Mouse (Mus musculus) lung, adult 2 months (tissue): ENCODE measurements around the gene Tgfb1i1. TPM values are rescaled to one million over a fixed set of nuclear protein-coding genes. Genes with fewer than 3 reads are reported as not detected.

Source experiments
- DNase-seq: peaks from one replicate; pipeline ENCODE4 v3.0.0; 2022
- H3K4me1 ChIP-seq: fragments of 200-500 bp; 2 replicates; pipeline ENCODE4 v1.6.1; 2011; ENCODE audit warnings: low read length; ENCODE audit not compliant: control insufficient read depth, insufficient read depth
- H3K4me3 ChIP-seq: fragments of 200-500 bp; replicated peaks from 2 replicates; pipeline ENCODE3; 2011; ENCODE audit warnings: low read depth, mild to moderate bottlenecking, control low read depth, low read length; ENCODE audit errors: extremely low read depth
- CTCF ChIP-seq: fragments of 200-500 bp; IDR thresholded peaks from 2 replicates; pipeline ENCODE4 v1.5.1; 2011; ENCODE audit warnings: mild to moderate bottlenecking, low read length, control low read depth; ENCODE audit not compliant: insufficient read depth
- POLR2A ChIP-seq: fragments of 200-500 bp; IDR thresholded peaks from 2 replicates; pipeline ENCODE4 v1.6.1; 2011; ENCODE audit warnings: low read depth, mild to moderate bottlenecking, control low read depth, low read length, borderline replicate concordance; ENCODE audit errors: extremely low read depth
- WGBS: fragments of 180-500 bp; shearing (Covaris S2); methylation state at CpG from one replicate; pipeline ENCODE4 v1.1.7; 2018; 5-methylcytosine and 5-hydroxymethylcytosine counted together
- polyA plus RNA-seq: library from polyadenylated mRNA; depleted of rRNA; stranded (reverse); fragments of >200 nt; gene quantifications from 2 replicates; pipeline ENCODE4 v1.2.3, GENCODE M21; 2012

The Tgfb1i1 gene
- polyA plus RNA-seq, 1 experiment: 150 TPM

DNA sequence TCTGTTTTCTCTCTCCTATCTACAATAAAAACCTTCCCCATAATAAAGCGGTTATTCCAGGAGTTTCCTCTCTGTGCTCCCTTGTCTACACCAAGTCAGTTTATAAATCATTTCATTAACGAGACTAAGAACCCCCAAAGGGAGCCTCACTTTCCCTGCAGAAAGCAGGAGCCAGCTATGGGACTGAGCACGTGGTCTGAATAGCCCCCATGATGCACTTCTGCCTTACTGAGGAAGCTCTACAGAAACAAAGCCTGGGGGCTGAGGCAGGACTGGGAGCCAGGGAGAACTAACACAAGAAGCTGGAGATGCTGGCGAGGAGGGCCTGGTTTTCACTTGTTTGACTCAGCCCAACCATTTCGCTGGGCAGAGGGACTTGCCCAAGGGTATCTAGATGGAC, 37.4 kb downstream of the Tgfb1i1 start:
- no peak for TF ChIP-seq CTCF
- TF ChIP-seq POLR2A: no peak
- Histone ChIP-seq H3K4me1 (peaks cover 2% of the 10 kb centered on the region; the same call in 1 of the 2 replicates), H3K4me3 (no peak overlapping the region)
- 71% methylated on average over 5 of the region's 5 CpGs for WGBS
- DNase-seq: no peak

DNA sequence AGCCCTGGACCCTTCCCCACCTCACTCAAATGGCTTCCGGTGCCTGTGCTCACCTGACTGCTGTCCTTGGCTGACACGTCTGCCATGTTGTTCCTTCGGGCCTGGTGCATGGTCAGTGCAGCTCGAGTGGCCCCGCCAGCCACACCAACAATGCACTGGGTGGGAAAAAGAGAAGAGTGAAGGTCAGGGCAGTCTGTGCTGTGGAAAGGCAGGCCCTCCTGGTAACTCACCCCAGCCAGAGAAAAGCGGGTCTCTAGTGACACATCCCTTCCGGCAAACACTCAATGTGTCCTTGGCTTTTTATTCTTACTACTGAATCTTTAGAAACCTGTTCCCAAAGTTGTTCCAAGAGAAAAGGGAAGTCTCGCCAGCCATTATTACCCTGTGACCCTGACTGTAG, 38.4 kb downstream of the Tgfb1i1 start:
- H3K4me3 ChIP-seq: no peak overlapping the region

DNA sequence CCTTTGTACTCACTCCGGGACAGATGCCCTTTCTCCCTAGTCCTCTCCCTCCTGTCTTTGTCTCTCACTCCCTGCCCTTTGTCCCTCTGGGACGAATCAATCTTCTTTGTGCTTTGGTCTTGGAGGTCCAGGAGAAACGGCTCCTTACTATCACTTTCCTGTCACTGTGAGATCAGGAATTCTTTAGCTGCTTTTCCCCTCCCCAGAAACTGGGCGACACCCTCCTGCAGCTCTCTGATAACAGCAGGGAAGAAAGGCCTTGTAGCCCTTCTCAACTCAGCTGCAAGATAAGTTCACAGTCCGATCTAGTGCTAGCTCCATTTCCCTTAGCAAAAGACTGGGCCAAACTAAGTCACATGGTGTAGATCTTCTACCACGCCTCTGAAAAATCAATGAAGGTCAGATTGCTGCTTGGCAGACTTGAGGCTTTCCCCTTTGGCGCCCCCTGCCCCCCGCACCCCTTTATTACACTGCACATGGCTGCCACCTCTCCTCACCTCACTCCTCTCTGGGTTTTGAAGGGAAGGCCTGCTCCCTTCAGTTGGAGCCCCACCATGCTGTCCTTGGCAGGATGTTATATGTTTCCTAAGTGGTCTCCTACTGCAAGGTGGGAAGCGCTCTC, 42.4 kb downstream of the Tgfb1i1 start:
- no peak for TF ChIP-seq POLR2A
- TF ChIP-seq CTCF: 0 out of 2 replicates have a peak, but pooled peaks have one; percentile 24
- peaks cover 2% of the 10 kb centered on the region; the same call in 1 of the 2 replicates for H3K4me1 ChIP-seq
- WGBS: 28% methylated on average over 9 of the region's 9 CpGs
- no peak overlapping the region for H3K4me3 ChIP-seq
- DNase-seq: no peak

More for the DNA sequence above, 38.4 kb downstream of the Tgfb1i1 start:
- peaks cover 2% of the 10 kb centered on the region; the same call in 1 of the 2 replicates for H3K4me1 ChIP-seq
- WGBS: 85% methylated on average over 8 of the region's 8 CpGs
- no peak for DNase-seq
- TF ChIP-seq CTCF: no peak
- no peak for TF ChIP-seq POLR2A

- no peak for TF ChIP-seq POLR2A
- no peak for DNase-seq
- Histone ChIP-seq H3K4me1 (peaks cover 11% of the 10 kb centered on the region), H3K4me3 (no peak overlapping the region)
- 90% methylated on average over 10 of the region's 10 CpGs for WGBS
These were observed 48.2 kb downstream of the Tgfb1i1 start for GRCm38 (mm10) chr7:128294785-128295184.

GRCm38 (mm10) chr7:128296514-128296913, 49.9 kb downstream of the Tgfb1i1 start:
- Histone ChIP-seq H3K4me3 (no peak overlapping the region), H3K4me1 (peaks cover 11% of the 10 kb centered on the region)
- no peak for DNase-seq
- TF ChIP-seq POLR2A (no peak), CTCF (no peak)
- 68% methylated on average over 3 of the region's 3 CpGs for WGBS

DNA sequence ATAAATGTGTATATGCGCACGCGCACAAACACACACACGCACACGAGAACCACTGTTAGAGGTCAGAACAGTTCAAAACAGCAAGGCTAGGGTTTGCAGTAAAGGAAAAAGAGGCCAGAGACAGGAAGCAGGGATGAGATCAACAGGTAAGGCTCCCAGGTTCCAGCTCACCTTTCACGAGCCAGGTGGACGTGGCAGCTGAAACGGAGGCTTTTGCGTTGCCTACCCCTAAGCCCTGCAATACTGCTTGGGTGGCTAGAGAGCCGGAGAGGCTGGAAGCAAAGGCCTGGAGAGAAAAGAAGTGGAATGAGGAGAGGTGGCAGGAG, 50.6 kb downstream of the Tgfb1i1 start:
- DNase-seq: no peak
- no peak for TF ChIP-seq CTCF
- Histone ChIP-seq H3K4me1 (peaks cover 11% of the 10 kb centered on the region), H3K4me3 (peak overlapping the region; percentile 78)
- WGBS: 27% methylated on average over 10 of the region's 10 CpGs

DNA sequence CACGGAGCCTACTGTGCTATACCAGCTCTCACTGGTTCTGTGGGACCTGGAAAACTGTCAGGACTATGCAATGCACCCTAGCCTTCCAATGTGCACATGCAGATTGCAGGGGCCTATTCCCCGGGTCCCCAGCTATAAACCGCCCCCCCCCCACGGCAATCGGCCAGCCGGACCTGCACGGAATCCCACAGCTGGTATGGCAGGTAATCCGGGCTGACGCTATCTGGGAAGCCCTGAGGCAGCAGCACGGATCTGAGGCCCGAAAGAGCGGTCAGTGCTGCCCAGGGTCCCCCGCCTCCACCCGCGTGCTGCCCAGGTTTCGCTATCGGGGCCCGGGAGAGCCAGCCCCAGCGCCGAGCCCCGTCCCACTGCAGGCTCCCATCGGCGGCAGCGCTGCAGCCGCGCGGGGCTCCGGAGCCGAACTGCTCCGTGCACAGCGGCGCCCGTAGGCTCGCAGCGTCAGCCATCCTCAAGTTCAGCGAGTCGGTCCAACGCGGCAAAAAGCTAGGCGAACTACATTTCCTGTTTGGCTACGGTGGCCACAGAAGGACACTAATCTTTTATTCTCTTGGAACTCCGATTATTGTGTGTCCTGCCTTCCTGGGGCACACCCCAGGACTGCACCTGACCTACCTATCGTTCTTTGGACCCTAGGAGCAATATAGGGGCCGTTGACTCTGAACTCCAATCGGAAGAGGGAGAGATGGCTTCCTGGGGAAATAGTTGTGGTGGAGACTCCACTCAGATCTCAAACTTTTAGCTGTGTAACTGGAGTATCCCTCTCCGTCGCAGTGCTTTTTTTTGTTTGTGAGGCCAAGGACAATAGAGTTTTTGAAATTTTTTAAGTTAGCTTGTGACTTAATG, 51.2 kb downstream of the Tgfb1i1 start, which contains the start of gene BC017158:
Gene BC017158 (minus strand): TSS at position 554 of the 864 bp plus-strand sequence.
- WGBS: under 1% methylated on average over 46 of the region's 47 CpGs
- Histone ChIP-seq H3K4me3 (peak within 1 kb of the TSS; percentile 78), H3K4me1 (peaks cover 11% of the 10 kb centered on the region)
- TF ChIP-seq POLR2A (peak; percentile 55; the same call in 1 of the 2 replicates), CTCF (no peak)
- DNase-seq: peak; percentile 78

- 67% methylated on average over 8 of the region's 8 CpGs for WGBS
- TF ChIP-seq CTCF (no peak), POLR2A (no peak)
- DNase-seq: no peak
- H3K4me3 ChIP-seq: no peak overlapping the region
- peaks cover 11% of the 10 kb centered on the region for H3K4me1 ChIP-seq
These were observed 52.1 kb downstream of the Tgfb1i1 start for GRCm38 (mm10) chr7:128298481-128299342.

GRCm38 (mm10) chr7:128300952-128301351, 54.3 kb downstream of the Tgfb1i1 start:
- 52% methylated on average over 3 of the region's 3 CpGs for WGBS
- Histone ChIP-seq H3K4me1 (peaks cover 11% of the 10 kb centered on the region), H3K4me3 (no peak overlapping the region)
- no peak for DNase-seq
- TF ChIP-seq CTCF (no peak), POLR2A (no peak)
